Mouse (Mus musculus) left cerebral cortex, adult 6 months (tissue): Measurements from ENCODE around the gene Olfr952. TPM values are rescaled to one million over a fixed set of nuclear protein-coding genes. Genes with fewer than 3 reads are reported as not detected.

Experiments
- long read RNA-seq, 2 experiments: library from polyadenylated mRNA; unstranded; transcript quantifications; one replicate each; pipeline ENCODE4 v2.0.0; 2019 to 2020
- polyA plus RNA-seq: library from polyadenylated mRNA; unstranded; fragments of <200 nt; fragmentation: Nextera tagmentation; gene quantifications from 2 replicates; pipeline ENCODE4 v1.2.3, GENCODE M21; 2021

The Olfr952 gene
- not detected in 2 replicates for polyA plus RNA-seq
- long read RNA-seq, experiment 1: 0 reads
- long read RNA-seq, experiment 2: 0 reads

GRCm38 (mm10) chr9:39427048-39427447, at the start of gene Olfr952:
Gene Olfr952, minus strand, starts transcription at chr9:39427148.

DNA sequence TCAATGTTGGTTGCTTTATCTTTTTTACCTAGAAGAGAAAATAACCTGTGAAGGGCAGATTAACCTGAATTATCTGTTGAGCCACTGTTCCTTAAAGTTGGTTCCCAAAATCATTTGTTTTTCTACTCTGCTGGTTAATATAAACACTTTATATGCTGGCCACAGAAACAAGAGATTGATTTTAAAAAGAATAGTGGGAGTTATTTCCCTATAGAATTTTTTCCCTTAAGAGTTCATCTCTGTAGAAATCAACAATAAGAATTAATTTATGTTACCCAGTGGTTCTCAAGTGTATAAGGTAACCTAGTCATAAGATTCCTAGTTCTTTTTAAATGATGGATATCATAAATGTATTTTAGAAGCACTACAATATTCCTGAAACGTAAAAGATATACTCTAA, 44.9 kb upstream of the Olfr952 start, which contains the start of gene Olfr955:
TSS of gene Olfr955 (minus strand) at position 101 of the 400 bp plus-strand sequence.

DNA sequence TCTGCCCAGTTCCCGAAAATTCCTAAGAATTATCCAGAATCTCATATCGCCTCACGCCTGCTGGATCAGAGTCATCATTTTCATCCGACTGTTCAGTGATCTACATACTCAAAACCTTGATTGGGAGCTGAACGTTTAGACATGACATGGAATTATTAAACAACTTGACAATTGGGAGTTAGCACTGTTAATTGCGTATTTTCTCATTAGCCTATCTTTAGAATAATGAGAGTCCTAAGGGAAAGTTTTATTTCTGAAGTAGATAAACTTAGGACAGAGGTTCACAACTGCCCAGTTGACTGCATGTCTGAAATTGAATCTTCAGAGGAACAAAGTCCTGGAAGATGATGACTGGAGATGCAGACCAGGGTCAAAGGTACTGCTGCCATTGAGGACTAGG, 29.5 kb upstream of the Olfr952 start, which contains the start of gene Olfr954:
TSS of gene Olfr954 (plus strand) at position 301 of the 400 bp plus-strand sequence.

DNA sequence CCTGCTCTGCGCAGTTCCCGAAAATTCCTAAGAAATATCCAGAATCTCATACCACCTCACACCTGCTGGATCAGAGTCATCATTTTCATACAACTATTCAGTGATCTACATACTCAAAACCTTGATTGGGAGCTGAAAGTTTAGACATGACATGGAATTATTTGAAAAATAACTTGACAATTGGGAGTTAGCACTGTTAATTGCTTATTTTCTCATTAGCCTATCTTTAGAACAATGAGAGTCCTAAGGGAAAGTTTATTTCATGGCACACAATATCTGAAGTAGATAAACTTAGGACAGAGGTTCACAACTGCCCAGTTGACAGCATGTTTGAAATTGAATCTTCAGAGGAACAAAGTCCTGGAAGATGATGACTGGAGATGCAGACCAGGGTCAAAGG, 39.8 kb downstream of the Olfr952 start, which contains the start of gene Olfr951:
TSS of gene Olfr951 (plus strand) at position 301 of the 400 bp plus-strand sequence.

Other genes starting within 250 kb of the Olfr952 start
- gene Olfr944, start 225.2 kb downstream of the Olfr952 start, polyA plus RNA-seq: not detected in 2 replicates
- not detected in 2 replicates for gene Olfr1537, start 177.2 kb downstream of the Olfr952 start, polyA plus RNA-seq
- not detected in 2 replicates for gene Olfr945, start 150.3 kb downstream of the Olfr952 start, polyA plus RNA-seq
- gene Olfr948, start 101.1 kb downstream of the Olfr952 start, polyA plus RNA-seq: not detected in 2 replicates
- not detected in 2 replicates for gene Olfr951, start 39.7 kb downstream of the Olfr952 start, polyA plus RNA-seq
- not detected in 2 replicates for gene Olfr954, start 29.6 kb upstream of the Olfr952 start, polyA plus RNA-seq
- gene Olfr955, start 44.8 kb upstream of the Olfr952 start, polyA plus RNA-seq: not detected in 2 replicates
- not detected in 2 replicates for gene Olfr44, start 66.8 kb upstream of the Olfr952 start, polyA plus RNA-seq
- not detected in 2 replicates for gene Olfr957, start 88.7 kb upstream of the Olfr952 start, polyA plus RNA-seq
- gene Olfr958, start 126.9 kb upstream of the Olfr952 start, polyA plus RNA-seq: not detected in 2 replicates
- gene Olfr959, start 148.4 kb upstream of the Olfr952 start, polyA plus RNA-seq: not detected in 2 replicates
- gene AW551984, start 177.3 kb upstream of the Olfr952 start, polyA plus RNA-seq: 1.6 and 3.6 TPM in 2 replicates
- gene Olfr148, start 183.5 kb upstream of the Olfr952 start, polyA plus RNA-seq: not detected in 2 replicates
- not detected in 2 replicates for gene Olfr960, start 194.2 kb upstream of the Olfr952 start, polyA plus RNA-seq
- gene Olfr961, start 217.9 kb upstream of the Olfr952 start, polyA plus RNA-seq: not detected in 2 replicates
- not detected in 2 replicates for gene Olfr963, start 240.1 kb upstream of the Olfr952 start, polyA plus RNA-seq